Mouse (Mus musculus): ENCODE results near the gene Hcfc2. TPM values are rescaled to one million over a fixed set of nuclear protein-coding genes. Genes with fewer than 3 reads are reported as not detected.

Gene Hcfc2
- polyA plus RNA-seq, 1 experiment from 2014 or later, result 41.2 TPM

GRCm38 (mm10) chr10:82744296-82744695, 48.3 kb downstream of the Hcfc2 start:
- Histone ChIP-seq H3K27ac (no peak overlapping the region), H3K9ac (no peak overlapping the region), H3K9me3 (no peaks in the 10 kb centered on the region), H3K27me3 (no peaks in the 10 kb centered on the region), H3K4me1 (replicated peaks) (0 out of 2 replicates have a peak, but pooled peaks cover 2% of the 10 kb centered on the region), H3K36me3 (peaks cover 58% of the 10 kb centered on the region), H3K4me3 (no peak overlapping the region), H3K4me2 (no peak overlapping the region)
- ATAC-seq (ENCODE audit: low FRiP score), result no peak
- 90% methylated on average over 6 of the region's 6 CpGs for WGBS

- Histone ChIP-seq H3K4me3 (no peak overlapping the region), H3K9ac (no peak overlapping the region), H3K36me3 (peaks cover 55% of the 10 kb centered on the region), H3K4me1 (replicated peaks) (0 out of 2 replicates have a peak, but pooled peaks cover 2% of the 10 kb centered on the region), H3K27ac (no peak overlapping the region), H3K27me3 (no peaks in the 10 kb centered on the region), H3K4me2 (no peak overlapping the region), H3K9me3 (no peaks in the 10 kb centered on the region)
- WGBS, result 87% methylated on average over 5 of the region's 5 CpGs
- ATAC-seq (ENCODE audit: low FRiP score), result no peak
Measured at GRCm38 (mm10) chr10:82745301-82745700, 49.3 kb downstream of the Hcfc2 start.

GRCm38 (mm10) chr10:82746988-82747850, 51.3 kb downstream of the Hcfc2 start:
- Histone ChIP-seq H3K9me3 (no peaks in the 10 kb centered on the region), H3K27me3 (no peaks in the 10 kb centered on the region), H3K4me1 (replicated peaks) (no peaks in the 10 kb centered on the region), H3K4me2 (no peak overlapping the region), H3K27ac (no peak overlapping the region), H3K9ac (no peak overlapping the region), H3K36me3 (peaks cover 73% of the 10 kb centered on the region), H3K4me3 (no peak overlapping the region)
- 90% methylated on average over 15 of the region's 15 CpGs for WGBS
- ATAC-seq (ENCODE audit: low FRiP score), result no peak

GRCm38 (mm10) chr10:82750778-82751177, 54.8 kb downstream of the Hcfc2 start:
- no peaks in the 10 kb centered on the region for H3K4me1 ChIP-seq (replicated peaks)
- no peaks in the 10 kb centered on the region for H3K27me3 ChIP-seq
- peaks cover 95% of the 10 kb centered on the region for H3K36me3 ChIP-seq
- H3K4me3 ChIP-seq, result no peak overlapping the region
- WGBS, result 93% methylated on average over 6 of the region's 6 CpGs
- H3K9ac ChIP-seq, result no peak overlapping the region
- no peak for ATAC-seq (ENCODE audit: low FRiP score)
- no peak overlapping the region for H3K27ac ChIP-seq
- no peak overlapping the region for H3K4me2 ChIP-seq
- H3K9me3 ChIP-seq, result no peaks in the 10 kb centered on the region

- no peaks in the 10 kb centered on the region for H3K27me3 ChIP-seq
- no peak for ATAC-seq (ENCODE audit: low FRiP score)
- no peak overlapping the region for H3K4me2 ChIP-seq
- no peak overlapping the region for H3K4me3 ChIP-seq
- peaks cover 10% of the 10 kb centered on the region for H3K4me1 ChIP-seq (replicated peaks)
- H3K9ac ChIP-seq, result no peak overlapping the region
- WGBS, result 97% methylated on average over 3 of the region's 3 CpGs
- H3K27ac ChIP-seq, result no peak overlapping the region
- peaks cover 93% of the 10 kb centered on the region for H3K36me3 ChIP-seq
- H3K9me3 ChIP-seq, result no peaks in the 10 kb centered on the region
Measured at GRCm38 (mm10) chr10:82752921-82753320, 57.0 kb downstream of the Hcfc2 start.

DNA sequence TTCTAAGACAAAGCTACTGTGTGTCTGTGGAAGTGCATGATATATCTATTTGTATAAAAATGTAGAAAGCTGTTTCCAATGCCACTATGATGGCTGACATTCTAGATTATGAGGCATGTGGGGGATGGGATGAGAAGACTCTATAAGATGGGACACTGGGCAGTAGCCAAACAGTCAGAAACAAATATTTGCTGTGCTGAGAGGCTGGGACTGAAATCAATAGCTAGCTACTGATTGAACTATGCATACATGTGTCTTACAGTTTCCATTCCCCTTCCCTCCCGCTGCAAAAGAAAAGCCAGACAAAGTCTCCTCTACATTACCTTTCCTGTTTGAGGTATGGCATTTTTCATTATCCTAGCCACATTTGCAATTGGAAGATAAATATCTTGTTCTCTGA, 58.7 kb downstream of the Hcfc2 start:
- 96% methylated on average over 1 of the region's 1 CpGs for WGBS
- no peak overlapping the region for H3K4me3 ChIP-seq
- H3K9ac ChIP-seq, result no peak overlapping the region
- peaks cover 24% of the 10 kb centered on the region for H3K4me1 ChIP-seq (replicated peaks)
- H3K36me3 ChIP-seq, result peaks cover 93% of the 10 kb centered on the region
- ATAC-seq (ENCODE audit: low FRiP score), result no peak
- no peaks in the 10 kb centered on the region for H3K9me3 ChIP-seq
- H3K4me2 ChIP-seq, result no peak overlapping the region
- no peaks in the 10 kb centered on the region for H3K27me3 ChIP-seq
- no peak overlapping the region for H3K27ac ChIP-seq

GRCm38 (mm10) chr10:82755213-82755890, 59.4 kb downstream of the Hcfc2 start:
- WGBS, result 92% methylated on average over 11 of the region's 11 CpGs
- no peak overlapping the region for H3K4me2 ChIP-seq
- H3K36me3 ChIP-seq, result peaks cover 97% of the 10 kb centered on the region
- no peak for ATAC-seq (ENCODE audit: low FRiP score)
- H3K4me1 ChIP-seq (replicated peaks), result peaks cover 31% of the 10 kb centered on the region
- H3K27me3 ChIP-seq, result no peaks in the 10 kb centered on the region
- no peak overlapping the region for H3K4me3 ChIP-seq
- no peak overlapping the region for H3K27ac ChIP-seq
- no peak overlapping the region for H3K9ac ChIP-seq
- no peaks in the 10 kb centered on the region for H3K9me3 ChIP-seq

DNA sequence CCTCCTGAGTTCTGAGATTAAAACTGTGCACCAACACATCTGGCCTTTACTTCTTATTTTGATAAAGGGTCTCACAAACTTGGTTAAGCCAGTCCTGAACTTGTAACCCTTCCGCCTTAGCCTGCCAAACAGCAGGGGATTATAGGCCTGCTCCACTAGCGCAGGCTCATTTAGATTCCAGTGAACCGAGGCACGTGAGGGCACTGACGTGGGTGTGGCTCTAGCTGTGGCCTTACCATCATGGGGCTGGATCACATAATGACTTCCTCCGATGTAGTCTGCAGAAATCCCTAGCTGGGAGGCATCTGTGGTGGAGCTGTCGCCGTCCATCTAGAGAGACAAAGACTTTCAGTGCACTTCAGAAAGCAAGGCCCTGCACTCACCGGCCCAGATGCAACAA, 60.5 kb downstream of the Hcfc2 start:
- H3K4me3 ChIP-seq, result no peak overlapping the region
- H3K4me1 ChIP-seq (replicated peaks), result peaks cover 42% of the 10 kb centered on the region
- no peaks in the 10 kb centered on the region for H3K27me3 ChIP-seq
- peaks cover 96% of the 10 kb centered on the region for H3K36me3 ChIP-seq
- no peak overlapping the region for H3K9ac ChIP-seq
- H3K4me2 ChIP-seq, result no peak overlapping the region
- WGBS, result 84% methylated on average over 9 of the region's 9 CpGs
- ATAC-seq (ENCODE audit: low FRiP score), result no peak
- H3K27ac ChIP-seq, result no peak overlapping the region
- H3K9me3 ChIP-seq, result no peaks in the 10 kb centered on the region

DNA sequence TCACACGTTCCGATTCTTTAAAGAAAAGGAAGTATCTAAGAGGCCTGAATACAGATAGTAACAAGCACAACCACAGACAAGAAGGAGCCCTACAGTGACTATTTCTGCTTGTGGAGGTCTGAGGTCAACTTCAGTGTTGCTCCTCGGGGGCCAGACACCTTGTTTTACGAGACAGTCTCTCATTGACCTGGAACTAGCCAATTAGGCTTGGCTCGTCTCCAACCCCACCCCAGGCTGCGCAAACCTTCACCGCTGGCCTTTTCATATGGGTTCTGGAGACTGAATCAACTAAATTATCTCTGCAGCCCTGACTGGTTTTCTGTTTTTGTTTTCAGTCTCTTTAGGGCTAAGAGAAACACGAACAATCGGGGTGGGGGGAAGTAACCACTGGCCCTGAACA, 61.4 kb downstream of the Hcfc2 start:
- no peaks in the 10 kb centered on the region for H3K9me3 ChIP-seq
- H3K27me3 ChIP-seq, result no peaks in the 10 kb centered on the region
- no peak overlapping the region for H3K4me3 ChIP-seq
- H3K9ac ChIP-seq, result no peak overlapping the region
- H3K27ac ChIP-seq, result no peak overlapping the region; the same call in 1 of the 2 replicates
- H3K4me2 ChIP-seq, result no peak overlapping the region
- peaks cover 49% of the 10 kb centered on the region for H3K4me1 ChIP-seq (replicated peaks)
- ATAC-seq (ENCODE audit: low FRiP score), result no peak
- peaks cover 88% of the 10 kb centered on the region for H3K36me3 ChIP-seq
- WGBS, result 77% methylated on average over 9 of the region's 9 CpGs

- peaks cover 78% of the 10 kb centered on the region for H3K36me3 ChIP-seq
- ATAC-seq (ENCODE audit: low FRiP score), result no peak
- peaks cover 52% of the 10 kb centered on the region for H3K4me1 ChIP-seq (replicated peaks)
- no peak overlapping the region for H3K4me3 ChIP-seq
- H3K4me2 ChIP-seq, result no peak overlapping the region
- H3K9me3 ChIP-seq, result no peaks in the 10 kb centered on the region
- H3K27me3 ChIP-seq, result no peaks in the 10 kb centered on the region
- no peak overlapping the region for H3K27ac ChIP-seq
- 88% methylated on average over 6 of the region's 6 CpGs for WGBS
- no peak overlapping the region for H3K9ac ChIP-seq
Measured at GRCm38 (mm10) chr10:82758368-82758767, 62.4 kb downstream of the Hcfc2 start.

GRCm38 (mm10) chr10:82758878-82759277, 62.9 kb downstream of the Hcfc2 start:
- Histone ChIP-seq H3K27ac (no peak overlapping the region), H3K4me2 (no peak overlapping the region), H3K9me3 (no peaks in the 10 kb centered on the region), H3K4me1 (replicated peaks) (peaks cover 52% of the 10 kb centered on the region), H3K36me3 (peaks cover 72% of the 10 kb centered on the region), H3K27me3 (no peaks in the 10 kb centered on the region), H3K4me3 (no peak overlapping the region), H3K9ac (no peak overlapping the region)
- WGBS, result 97% methylated on average over 3 of the region's 3 CpGs
- ATAC-seq (ENCODE audit: low FRiP score), result no peak

DNA sequence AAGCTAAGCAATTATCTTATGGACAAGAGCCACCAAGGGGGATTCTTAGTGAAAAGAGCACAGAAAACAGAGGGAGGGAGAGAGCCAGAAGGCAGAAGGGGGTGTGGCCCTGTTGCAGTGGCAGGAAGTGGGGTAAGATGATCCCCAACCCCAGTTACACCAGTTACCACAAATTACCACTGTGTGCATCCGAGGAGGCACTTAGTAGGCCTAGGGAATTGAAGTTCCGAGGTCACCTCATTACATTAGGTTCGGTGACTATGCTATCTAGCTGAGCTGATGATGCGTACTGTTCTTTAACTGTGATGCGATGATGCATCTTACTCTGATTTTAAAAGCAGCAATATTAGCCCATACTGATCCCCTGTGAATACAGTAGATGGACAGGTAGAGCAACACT, 63.7 kb downstream of the Hcfc2 start:
- H3K9me3 ChIP-seq, result no peaks in the 10 kb centered on the region
- H3K4me2 ChIP-seq, result peak overlapping the region; percentile 78; the same call in 1 of the 2 replicates
- H3K27ac ChIP-seq, result no peak overlapping the region
- no peaks in the 10 kb centered on the region for H3K27me3 ChIP-seq
- no peak for ATAC-seq (ENCODE audit: low FRiP score)
- no peak overlapping the region for H3K9ac ChIP-seq
- WGBS, result 94% methylated on average over 5 of the region's 5 CpGs
- H3K36me3 ChIP-seq, result peaks cover 64% of the 10 kb centered on the region
- H3K4me1 ChIP-seq (replicated peaks), result peaks cover 57% of the 10 kb centered on the region
- H3K4me3 ChIP-seq, result no peak overlapping the region
